Mouse (Mus musculus) MEL (cell line): ENCODE results near the gene Rassf8. TPM values are rescaled to one million over a fixed set of nuclear protein-coding genes. Genes with fewer than 3 reads are reported as not detected.

ENCODE experiments used
- DNase-seq: peaks from one replicate; pipeline ENCODE4 v3.0.0; 2011; ENCODE audit warnings: low read depth, low spot score
- H3K27ac ChIP-seq: 2 replicates; pipeline ENCODE4 v1.5.1; 2012; ENCODE audit warnings: low read depth, mild to moderate bottlenecking, control low read depth, low read length, moderate library complexity; ENCODE audit not compliant: control insufficient read depth
- H3K27me3 ChIP-seq, 2 experiments: fragments of 150-350 bp in 1 of 2; sonication (generic) in 1 of 2; 2 replicates each; pipeline ENCODE4 v1.6.1; 2012; ENCODE audit warnings: low read length in 2 of 2, mild to moderate bottlenecking in 2 of 2, improper control_type of control experiment in 1 of 2, moderate library complexity in 1 of 2; ENCODE audit not compliant: insufficient read depth in 2 of 2, control insufficient read depth in 1 of 2
- H3K36me3 ChIP-seq, 2 experiments: 2 replicates each; pipeline ENCODE4 v1.6.1; 2012 to 2014; ENCODE audit warnings: low read length in 2 of 2, improper control_type of control experiment in 1 of 2, inconsistent platforms in 1 of 2, mild to moderate bottlenecking in 1 of 2; ENCODE audit not compliant: insufficient read depth in 2 of 2, control insufficient read depth in 1 of 2
- H3K4me1 ChIP-seq, 2 experiments: fragments of 150-350 bp in 1 of 2; sonication (generic) in 1 of 2; 2 replicates each; pipeline ENCODE4 v1.6.1; 2012; ENCODE audit warnings: low read length in 2 of 2, improper control_type of control experiment in 1 of 2, mild to moderate bottlenecking in 1 of 2; ENCODE audit not compliant: insufficient read depth in 2 of 2, control insufficient read depth in 1 of 2
- H3K4me3 ChIP-seq, 2 experiments: fragments of 150-350 bp in 1 of 2; sonication (generic) in 1 of 2; 2 replicates each; pipeline ENCODE4 v1.5.1; 2012; ENCODE audit warnings: low read depth in 2 of 2, low read length in 2 of 2, mild to moderate bottlenecking in 2 of 2, moderate library complexity in 2 of 2, control low read depth in 1 of 2, improper control_type of control experiment in 1 of 2; ENCODE audit not compliant: control insufficient read depth in 1 of 2, insufficient read depth in 1 of 2
- H3K79me2 ChIP-seq: 2 replicates; pipeline ENCODE4 v1.6.1; 2012; ENCODE audit warnings: mild to moderate bottlenecking, low read length, moderate library complexity; ENCODE audit not compliant: control insufficient read depth, poor library complexity, insufficient read depth
- H3K9ac ChIP-seq: 2 replicates; pipeline ENCODE4 v1.6.1; 2012; ENCODE audit warnings: low read depth, mild to moderate bottlenecking, control low read depth, low read length, moderate library complexity; ENCODE audit not compliant: control insufficient read depth, poor library complexity, severe bottlenecking
- H3K9me3 ChIP-seq: fragments of 150-350 bp; sonication (generic); replicated peaks from 2 replicates; pipeline ENCODE4 v1.6.1; 2012; ENCODE audit warnings: mild to moderate bottlenecking, low read length, improper control_type of control experiment, moderate library complexity; ENCODE audit not compliant: insufficient read depth
- BHLHE40 ChIP-seq: IDR thresholded peaks from 2 replicates; pipeline ENCODE4 v1.6.1; 2012; ENCODE audit warnings: low read depth, mild to moderate bottlenecking, inconsistent platforms, low read length, improper control_type of control experiment, borderline replicate concordance
- CHD1 ChIP-seq: IDR thresholded peaks from 2 replicates; pipeline ENCODE4 v1.6.1; 2012; ENCODE audit warnings: low read depth, mild to moderate bottlenecking, inconsistent platforms, low read length, improper control_type of control experiment
- CHD2 ChIP-seq: IDR thresholded peaks from 2 replicates; pipeline ENCODE4 v1.6.1; 2011; ENCODE audit warnings: low read length, improper control_type of control experiment
- CTCF ChIP-seq, 3 experiments: IDR thresholded peaks in 2 of 3; conservative IDR thresholded peaks in 1 of 3; 2 replicates each; pipeline ENCODE4 v1.5.1; 2011 to 2012; ENCODE audit warnings: low read length in 3 of 3, low read depth in 2 of 3, mild to moderate bottlenecking in 2 of 3, improper control_type of control experiment in 1 of 3, inconsistent platforms in 1 of 3, mixed read lengths in 1 of 3, moderate library complexity in 1 of 3; ENCODE audit not compliant: control insufficient read depth in 1 of 3, insufficient read depth in 1 of 3, poor library complexity in 1 of 3, severe bottlenecking in 1 of 3
- E2F4 ChIP-seq: IDR thresholded peaks from 2 replicates; pipeline ENCODE4 v1.6.1; 2011; ENCODE audit warnings: low read depth, low read length, improper control_type of control experiment, borderline replicate concordance
- ETS1 ChIP-seq: IDR thresholded peaks from 2 replicates; pipeline ENCODE4 v1.6.1; 2012; ENCODE audit warnings: low read depth, mild to moderate bottlenecking, inconsistent platforms, low read length, improper control_type of control experiment, moderate library complexity
- JUND ChIP-seq: IDR thresholded peaks from 2 replicates; pipeline ENCODE4 v1.6.1; 2011; ENCODE audit warnings: low read depth, mild to moderate bottlenecking, improper control_type of control experiment, low read length
- KAT2A ChIP-seq: conservative IDR thresholded peaks from 2 replicates; pipeline ENCODE4 v1.6.1; 2012; ENCODE audit warnings: low read depth, low read length, improper control_type of control experiment, inconsistent platforms
- MAX ChIP-seq: IDR thresholded peaks from 2 replicates; pipeline ENCODE4 v1.6.1; 2011; ENCODE audit warnings: low read length, improper control_type of control experiment
- MEF2A ChIP-seq: IDR thresholded peaks from 2 replicates; pipeline ENCODE4 v1.6.1; 2014; ENCODE audit warnings: low read depth, mild to moderate bottlenecking, inconsistent platforms, low read length, improper control_type of control experiment; ENCODE audit not compliant: poor library complexity, insufficient replicate concordance, severe bottlenecking; ENCODE audit errors: extremely low read depth
- MYC ChIP-seq: IDR thresholded peaks from 2 replicates; pipeline ENCODE4 v1.6.1; 2011; ENCODE audit warnings: low read depth, mild to moderate bottlenecking, low read length, improper control_type of control experiment, moderate library complexity
- NRF1 ChIP-seq: IDR thresholded peaks from 2 replicates; pipeline ENCODE4 v1.6.1; 2014; ENCODE audit warnings: low read depth, mild to moderate bottlenecking, inconsistent platforms, low read length, improper control_type of control experiment, moderate library complexity; ENCODE audit not compliant: poor library complexity, insufficient read depth, severe bottlenecking
- POLR2A ChIP-seq, 2 experiments: IDR thresholded peaks; 2 replicates each; pipeline ENCODE4 v1.6.1; 2011 to 2012; ENCODE audit warnings: low read length in 2 of 2, mild to moderate bottlenecking in 2 of 2, control low read depth in 1 of 2, improper control_type of control experiment in 1 of 2, low read depth in 1 of 2, moderate library complexity in 1 of 2; ENCODE audit not compliant: control insufficient read depth in 1 of 2, insufficient read depth in 1 of 2, poor library complexity in 1 of 2
- POLR2AphosphoS2 ChIP-seq: IDR thresholded peaks from 2 replicates; pipeline ENCODE4 v1.6.1; 2011; ENCODE audit warnings: low read length, improper control_type of control experiment
- RAD21 ChIP-seq: IDR thresholded peaks from 2 replicates; pipeline ENCODE4 v1.6.1; 2011; ENCODE audit warnings: mild to moderate bottlenecking, low read depth, low read length, improper control_type of control experiment
- TAL1 ChIP-seq: IDR thresholded peaks from 2 replicates; pipeline ENCODE4 v1.6.1; 2012; ENCODE audit warnings: mild to moderate bottlenecking, inconsistent platforms, low read length, moderate library complexity, mixed read lengths
- TBP ChIP-seq: IDR thresholded peaks from 2 replicates; pipeline ENCODE4 v1.8.0; 2011; ENCODE audit warnings: low read depth, low read length, improper control_type of control experiment
- TCF12 ChIP-seq: IDR thresholded peaks from 2 replicates; pipeline ENCODE4 v1.6.1; 2014; ENCODE audit warnings: low read depth, mild to moderate bottlenecking, inconsistent platforms, low read length, improper control_type of control experiment, moderate library complexity
- UBTF ChIP-seq: IDR thresholded peaks from 2 replicates; pipeline ENCODE4 v1.6.1; 2012; ENCODE audit warnings: low read depth, mild to moderate bottlenecking, inconsistent platforms, low read length, improper control_type of control experiment, moderate library complexity, borderline replicate concordance; ENCODE audit not compliant: insufficient read depth
- USF1 ChIP-seq: IDR thresholded peaks from 2 replicates; pipeline ENCODE4 v1.6.1; 2014; ENCODE audit warnings: low read depth, mild to moderate bottlenecking, inconsistent platforms, low read length, improper control_type of control experiment, moderate library complexity
- USF2 ChIP-seq, 2 experiments: IDR thresholded peaks; 2 replicates each; pipeline ENCODE4 v1.6.1; 2011 to 2012; ENCODE audit warnings: improper control_type of control experiment in 2 of 2, low read length in 2 of 2, borderline replicate concordance in 1 of 2, inconsistent platforms in 1 of 2, low read depth in 1 of 2, mild to moderate bottlenecking in 1 of 2; ENCODE audit not compliant: insufficient read depth in 1 of 2
- ZC3H11A ChIP-seq: IDR thresholded peaks from 2 replicates; pipeline ENCODE4 v1.6.1; 2012; ENCODE audit warnings: low read depth, mild to moderate bottlenecking, inconsistent platforms, low read length, improper control_type of control experiment
- ZKSCAN1 ChIP-seq: IDR thresholded peaks from 2 replicates; pipeline ENCODE4 v1.6.1; 2012; ENCODE audit warnings: low read depth, mild to moderate bottlenecking, inconsistent platforms, low read length, improper control_type of control experiment, moderate library complexity
- ZMIZ1 ChIP-seq: IDR thresholded peaks from 2 replicates; pipeline ENCODE4 v1.6.1; 2012; ENCODE audit warnings: low read depth, mild to moderate bottlenecking, inconsistent platforms, low read length, improper control_type of control experiment, moderate library complexity
- ZNF384 ChIP-seq: IDR thresholded peaks from 2 replicates; pipeline ENCODE4 v1.6.1; 2012; ENCODE audit warnings: low read depth, mild to moderate bottlenecking, inconsistent platforms, low read length, improper control_type of control experiment
- polyA plus RNA-seq, 2 experiments: library from polyadenylated mRNA; stranded (reverse) in 1 of 2; unstranded in 1 of 2; fragments of >175 nt in 1 of 2; fragments of >200 nt in 1 of 2; gene quantifications; 2 replicates each; pipeline versions ENCODE4 v1.2.1 to v1.2.4; 2012; ENCODE audit warnings: low replicate concordance in 2 of 2, low read depth in 1 of 2; ENCODE audit not compliant: insufficient read length in 2 of 2, insufficient read depth in 1 of 2, missing spikeins in 1 of 2
- total RNA-seq: library from RNA; depleted of rRNA; stranded (reverse); fragments of 300-350 nt; gene quantifications from 2 replicates; pipeline ENCODE4 v1.2.3, GENCODE M21; 2012

The Rassf8 gene
- total and polyA plus RNA-seq, 3 experiments: not detected

DNA sequence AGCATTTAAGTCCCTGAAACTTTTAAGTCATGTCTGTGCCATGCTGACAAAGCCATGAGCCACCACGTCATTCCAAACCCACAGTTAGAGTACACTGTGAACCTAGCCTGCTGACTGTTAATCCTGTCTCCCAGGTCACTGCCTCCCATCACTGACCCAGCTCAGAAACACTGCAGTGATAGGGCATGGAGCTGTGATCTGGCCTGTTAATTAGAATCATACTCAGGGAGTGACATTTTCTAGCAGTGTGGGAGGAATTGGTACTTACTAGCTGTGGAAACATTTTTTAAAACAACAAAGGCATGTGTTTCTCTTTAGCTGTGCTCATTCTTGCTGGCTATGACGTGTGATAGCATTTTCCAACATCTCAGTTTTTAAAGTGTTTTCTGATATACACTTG lies 35.4 kb downstream of the Rassf8 start:
- no peak for DNase-seq
- Histone ChIP-seq H3K79me2 (no peaks in the 10 kb centered on the region), H3K27ac (no peak overlapping the region), H3K4me3 (no peak overlapping the region), H3K27me3 (no peaks in the 10 kb centered on the region), H3K9ac (no peak overlapping the region), H3K9me3 (no peaks in the 10 kb centered on the region), H3K36me3 (no peaks in the 10 kb centered on the region), H3K4me1 (no peaks in the 10 kb centered on the region)
- TF ChIP-seq JUND: no peak
- no peak for TF ChIP-seq CHD2

GRCm38 (mm10) chr6:145787311-145787710 lies 40.8 kb downstream of the Rassf8 start:
- H3K9ac ChIP-seq: no peak overlapping the region
- no peaks in the 10 kb centered on the region for H3K79me2 ChIP-seq
- TF ChIP-seq ZC3H11A: no peak
- no peak for TF ChIP-seq UBTF
- TF ChIP-seq MAX: no peak
- TF ChIP-seq KAT2A: no peak
- TF ChIP-seq ETS1: no peak
- TF ChIP-seq USF2 (IDR thresholded peaks at IDR 0.05; ENCODE audit: borderline replicate concordance in 1 of 2, insufficient read depth in 1 of 2, low read depth in 1 of 2, low read length in 2 of 2): no peak
- no peak for TF ChIP-seq ZMIZ1
- TF ChIP-seq NRF1: no peak
- no peak for TF ChIP-seq MEF2A
- TF ChIP-seq POLR2AphosphoS2: no peak
- TF ChIP-seq E2F4: no peak
- no peak for TF ChIP-seq TBP
- TF ChIP-seq, all 39 proteins: peak for 0
- no peaks in the 10 kb centered on the region; a peak in 1 of 4 replicates for H3K27me3 ChIP-seq
- no peak overlapping the region for H3K27ac ChIP-seq
- no peaks in the 10 kb centered on the region for H3K36me3 ChIP-seq
- no peak overlapping the region for H3K4me3 ChIP-seq
- DNase-seq: no peak
- no peaks in the 10 kb centered on the region for H3K4me1 ChIP-seq
- H3K9me3 ChIP-seq: no peaks in the 10 kb centered on the region

DNA sequence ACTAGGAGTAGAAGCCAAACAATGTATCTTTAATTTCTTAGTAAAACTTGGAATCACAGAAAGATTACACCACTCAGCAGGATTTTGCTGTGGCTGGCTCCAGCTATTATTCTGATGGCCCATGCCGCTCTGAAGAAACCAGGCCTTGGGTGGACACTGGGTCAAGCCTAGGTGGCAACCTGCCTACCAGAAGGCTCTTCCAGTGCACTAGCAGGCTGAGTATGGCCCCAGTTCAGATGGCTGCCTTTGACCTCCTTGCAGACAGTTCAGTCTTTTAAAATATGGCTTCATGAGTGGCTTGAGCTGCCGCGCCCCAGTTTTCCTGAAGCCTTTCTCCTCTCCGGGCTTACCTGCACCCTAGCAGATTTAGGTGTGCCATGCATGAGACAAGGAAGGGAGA lies 43.2 kb downstream of the Rassf8 start:
- DNase-seq: no peak
- Histone ChIP-seq H3K4me1 (no peaks in the 10 kb centered on the region), H3K27ac (no peak overlapping the region), H3K27me3 (no peaks in the 10 kb centered on the region; a peak in 1 of 4 replicates), H3K4me3 (no peak overlapping the region)
- TF ChIP-seq CHD1 (no peak), UBTF (no peak), POLR2AphosphoS2 (no peak), ZKSCAN1 (no peak), TBP (no peak), BHLHE40 (no peak), NRF1 (no peak), TCF12 (no peak), MYC (no peak), RAD21 (no peak), TAL1 (no peak), KAT2A (no peak), ZNF384 (no peak), ETS1 (no peak), CTCF (IDR thresholded peaks at IDR 0.05 in 2 of 3, conservative IDR thresholded peaks at IDR 0.05 in 1 of 3; ENCODE audit: control insufficient read depth in 1 of 3, insufficient read depth in 1 of 3, low read depth in 2 of 3, low read length in 3 of 3, poor library complexity in 1 of 3, severe bottlenecking in 1 of 3) (no peak), USF1 (no peak), ZMIZ1 (no peak), POLR2A (IDR thresholded peaks at IDR 0.05; ENCODE audit: control insufficient read depth in 1 of 2, insufficient read depth in 1 of 2, low read depth in 1 of 2, low read length in 2 of 2, poor library complexity in 1 of 2) (no peak)
- TF ChIP-seq, all 39 proteins: peak for 0
- Histone ChIP-seq H3K9ac (no peak overlapping the region), H3K36me3 (no peaks in the 10 kb centered on the region), H3K9me3 (no peaks in the 10 kb centered on the region), H3K79me2 (no peaks in the 10 kb centered on the region)
